Mouse (Mus musculus) cortical plate, adult 2 months (tissue): Measurements from ENCODE around the gene Katnal1.

ENCODE experiments used
- CTCF ChIP-seq: fragments of 200-500 bp; IDR thresholded peaks from 2 replicates; pipeline ENCODE4 v1.5.1; 2011; ENCODE audit warnings: mild to moderate bottlenecking, control low read depth, low read length; ENCODE audit not compliant: insufficient read depth; ENCODE audit errors: extremely low read depth
- POLR2A ChIP-seq: fragments of 200-500 bp; IDR thresholded peaks from 2 replicates; pipeline ENCODE4 v1.6.1; 2011; ENCODE audit warnings: mild to moderate bottlenecking, low read length, control low read depth; ENCODE audit not compliant: insufficient read depth; ENCODE audit errors: extremely low read depth

GRCm38 (mm10) chr5:148929116-148929449 lies at the start of gene Katnal1:
- TF ChIP-seq POLR2A = no peak
- no peak for TF ChIP-seq CTCF
